Mouse (Mus musculus) c-Kit-positive CD71-positive TER-119-negative erythroid progenitor cells, embryonic 14.5 days (primary cell): Measurements from ENCODE around the gene Cyfip2.

Experiments used
- DNase-seq: peaks from one replicate; pipeline ENCODE4 v3.0.0-alpha.2; 2013; ENCODE audit warnings: low read depth

Gene Cyfip2

DNA sequence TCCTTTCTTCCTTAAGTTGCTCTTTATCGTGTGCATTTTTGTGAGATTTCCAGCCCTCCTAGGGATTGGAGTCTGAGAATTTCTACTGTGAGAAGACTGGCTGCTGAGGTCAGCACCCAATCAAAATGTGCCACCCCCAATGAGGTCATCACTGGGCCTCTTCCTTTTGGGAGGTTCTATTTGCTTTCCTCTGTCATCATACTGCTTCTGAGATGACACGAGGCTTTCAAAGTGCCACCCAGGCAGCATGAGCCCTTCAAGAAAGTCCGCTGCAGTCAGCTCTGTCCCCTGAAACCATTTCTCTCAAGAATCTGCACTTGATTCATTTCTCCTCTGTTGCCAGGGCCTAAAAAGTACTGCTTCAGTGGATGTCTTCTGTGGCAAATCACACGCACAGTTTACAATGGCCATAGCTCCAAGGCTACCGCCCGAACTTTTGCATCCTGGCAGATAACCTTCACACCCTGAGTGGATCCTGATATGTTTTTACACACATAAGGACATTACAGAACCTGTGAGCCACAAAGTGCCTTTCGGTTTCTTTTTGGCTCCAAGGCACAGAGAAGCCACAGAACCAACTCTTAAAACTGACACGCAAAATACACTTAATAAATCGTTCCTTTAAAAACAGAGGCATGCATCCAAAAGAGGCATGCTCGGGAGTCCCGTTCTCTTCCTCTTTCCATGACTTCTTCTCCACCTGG is 4.2 kb downstream of the Cyfip2 start:
- no peak for DNase-seq

DNA sequence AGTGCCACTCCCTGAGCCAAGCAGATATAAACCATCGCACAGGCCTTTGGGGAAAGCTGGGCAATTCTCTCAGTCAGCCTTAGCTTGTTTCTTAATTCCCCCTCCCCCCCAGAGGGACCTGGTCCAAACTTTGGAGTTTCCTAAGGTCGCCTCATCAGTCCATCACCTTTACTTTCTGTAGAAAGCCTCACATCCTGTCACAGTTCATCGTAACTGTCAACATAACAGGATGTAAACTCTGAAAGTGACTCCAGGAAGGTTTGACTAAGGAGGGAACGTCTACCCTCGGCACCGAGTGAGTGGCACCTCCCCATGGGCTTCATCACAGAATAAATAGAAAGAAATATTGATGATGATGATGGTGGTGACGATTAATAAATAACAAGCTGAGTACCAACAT is 4.9 kb downstream of the Cyfip2 start:
- DNase-seq: no peak

DNA sequence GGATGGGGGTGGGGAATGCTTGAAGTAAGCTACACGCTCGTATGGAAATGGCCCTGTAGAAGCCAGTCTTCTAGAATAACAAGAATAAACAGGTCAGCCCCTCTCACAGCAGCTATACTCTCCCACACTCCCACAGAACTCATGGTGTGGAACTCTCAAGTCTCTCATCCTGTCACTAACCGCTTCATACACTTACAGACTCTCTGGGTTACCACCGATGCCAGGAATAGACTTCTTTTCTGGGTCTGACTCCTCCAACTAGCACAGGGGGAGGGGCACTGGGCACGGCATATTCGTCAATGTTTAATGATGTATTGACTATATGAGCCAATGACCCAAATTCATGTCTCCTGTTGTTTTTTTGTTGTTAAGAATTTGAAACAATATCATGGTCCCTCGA is 5.9 kb downstream of the Cyfip2 start:
- no peak for DNase-seq

DNA sequence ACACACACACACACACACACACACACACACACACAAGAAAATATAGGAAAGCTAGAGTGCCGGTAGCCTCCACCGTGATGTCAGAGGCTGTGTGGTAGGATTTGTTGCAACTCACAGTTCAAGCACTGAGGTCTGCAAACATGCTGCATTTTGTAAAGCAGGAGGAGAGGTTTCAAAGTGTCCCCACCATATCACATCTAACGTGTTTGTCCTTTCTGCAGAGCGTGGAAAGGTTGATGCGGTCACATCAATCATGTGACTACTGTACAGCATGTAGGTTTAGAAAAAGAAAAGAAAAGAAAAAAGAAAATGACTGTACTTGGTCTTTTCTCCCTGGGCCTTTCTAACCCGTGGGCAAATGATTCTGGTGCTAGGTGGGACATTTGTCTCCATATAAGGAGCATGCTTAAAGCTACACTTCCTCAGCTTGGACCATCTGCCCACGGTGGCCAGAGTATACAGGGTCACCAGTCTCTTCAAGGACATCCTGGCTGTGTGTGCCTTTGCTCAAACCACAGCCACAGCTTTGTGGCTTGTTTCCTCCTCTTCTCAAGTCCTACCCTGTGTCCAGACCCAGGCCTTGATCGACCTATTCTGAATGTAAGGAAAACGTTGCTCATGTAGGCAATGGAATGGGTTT is 6.7 kb downstream of the Cyfip2 start:
- DNase-seq: no peak

DNA sequence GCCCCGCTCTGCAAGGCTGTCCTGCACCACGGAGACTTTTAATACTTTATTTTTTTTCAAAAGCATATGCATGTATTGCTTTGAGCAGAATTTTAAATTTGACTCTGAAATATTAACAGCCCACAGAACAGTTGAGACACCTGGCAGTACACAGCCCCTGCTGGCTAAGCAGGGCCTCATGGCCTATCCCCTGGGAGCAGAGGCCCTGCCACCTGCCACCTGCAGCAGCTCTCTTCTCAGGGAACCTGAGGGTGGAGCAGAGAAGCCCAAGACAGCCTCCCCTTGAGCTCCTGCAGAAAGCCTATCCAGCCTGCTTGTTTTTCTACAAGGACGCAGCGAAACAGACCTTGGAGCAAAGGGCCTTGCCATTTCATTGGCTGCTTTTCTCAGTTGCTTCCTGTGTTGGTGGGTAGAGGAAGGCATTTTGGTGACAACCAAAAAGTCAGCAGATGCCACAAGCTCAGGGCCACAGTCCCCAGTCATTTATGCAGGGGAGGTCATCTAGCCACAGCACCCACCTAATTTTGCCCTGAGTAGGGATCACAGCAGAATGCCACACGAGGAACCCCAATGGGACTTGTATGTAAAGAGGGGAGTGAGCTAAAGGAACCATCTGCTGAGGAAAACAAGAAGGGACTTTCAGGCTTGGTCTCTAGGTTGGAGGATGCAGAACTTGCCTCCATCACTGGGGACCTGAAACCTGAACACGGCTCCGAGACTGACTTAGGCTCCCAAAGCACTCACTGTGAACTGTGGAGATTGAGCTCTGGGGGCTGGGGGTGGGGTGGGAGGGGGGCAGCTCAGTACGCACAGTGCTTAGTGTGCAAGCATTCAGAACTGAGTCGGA is 7.6 kb downstream of the Cyfip2 start:
- DNase-seq: no peak

DNA sequence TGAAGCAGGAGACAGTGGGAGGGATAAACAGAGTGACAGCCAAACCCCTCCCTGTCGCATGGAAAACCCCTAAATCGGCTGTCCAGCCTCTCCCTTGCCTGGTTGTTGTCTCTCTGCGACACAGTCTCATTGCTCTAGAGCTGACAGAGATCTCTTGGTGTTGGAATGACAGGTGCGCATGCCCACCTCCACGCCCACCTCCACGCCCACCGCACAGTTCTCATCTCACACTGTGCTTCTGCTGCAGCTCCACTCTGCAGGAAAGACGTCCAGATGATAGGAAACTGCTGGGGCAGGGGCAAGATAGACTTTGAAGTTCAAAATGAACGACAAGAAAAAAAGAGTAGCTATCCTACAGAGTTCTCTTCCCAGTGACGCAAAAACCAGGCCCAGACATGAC is 8.6 kb downstream of the Cyfip2 start:
- no peak for DNase-seq

DNA sequence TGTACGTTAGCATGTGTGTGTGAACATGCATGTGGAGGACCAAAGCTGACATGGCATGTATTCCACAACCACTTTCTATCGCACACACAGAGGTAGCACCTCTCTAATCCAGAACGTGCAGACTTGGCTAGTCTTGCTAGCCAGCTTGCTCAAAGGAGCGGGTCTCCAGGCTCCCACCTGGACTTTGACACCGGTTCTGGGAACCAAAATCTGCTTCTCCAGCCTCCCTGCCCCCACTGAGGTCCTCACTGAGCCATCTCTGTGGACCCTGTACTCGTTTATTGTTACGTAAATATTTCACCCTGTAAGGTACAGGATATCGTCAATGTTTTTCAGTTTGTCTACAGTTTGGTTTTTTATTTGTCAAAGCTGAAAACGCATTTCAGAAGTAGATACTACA is 10.2 kb downstream of the Cyfip2 start:
- no peak for DNase-seq

DNA sequence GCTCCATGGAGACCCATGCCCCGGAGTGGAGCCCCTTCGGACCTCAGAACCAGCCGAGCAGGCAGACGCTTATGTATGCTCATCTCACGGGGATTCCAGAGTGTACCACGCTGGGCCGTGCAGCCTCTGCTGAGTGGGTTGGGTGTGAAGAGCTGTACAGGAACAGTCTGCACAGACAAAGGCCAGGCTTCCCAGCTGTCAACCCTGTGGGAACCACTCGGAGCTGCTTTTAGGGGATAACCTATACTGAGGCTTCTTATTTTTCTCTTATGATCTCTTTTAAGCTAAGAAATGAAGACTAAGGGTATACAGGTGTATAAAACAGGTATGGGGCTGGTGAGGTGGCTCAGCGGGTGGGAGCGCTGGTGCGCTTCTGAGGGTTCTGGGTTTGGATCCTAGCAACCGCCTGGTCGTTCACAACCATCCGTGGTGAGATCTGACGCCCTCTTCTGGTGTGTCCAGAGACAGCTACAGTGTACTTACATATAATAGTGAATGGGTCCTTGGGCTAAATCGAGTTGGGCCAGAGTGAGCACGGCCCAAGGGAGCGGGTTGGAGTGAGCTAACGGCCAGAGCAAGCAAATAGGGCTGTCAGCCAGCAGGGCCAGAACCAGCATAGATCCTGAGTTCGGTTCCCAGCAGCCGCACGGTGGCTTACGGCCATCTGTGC is 10.9 kb downstream of the Cyfip2 start:
- DNase-seq: no peak

DNA sequence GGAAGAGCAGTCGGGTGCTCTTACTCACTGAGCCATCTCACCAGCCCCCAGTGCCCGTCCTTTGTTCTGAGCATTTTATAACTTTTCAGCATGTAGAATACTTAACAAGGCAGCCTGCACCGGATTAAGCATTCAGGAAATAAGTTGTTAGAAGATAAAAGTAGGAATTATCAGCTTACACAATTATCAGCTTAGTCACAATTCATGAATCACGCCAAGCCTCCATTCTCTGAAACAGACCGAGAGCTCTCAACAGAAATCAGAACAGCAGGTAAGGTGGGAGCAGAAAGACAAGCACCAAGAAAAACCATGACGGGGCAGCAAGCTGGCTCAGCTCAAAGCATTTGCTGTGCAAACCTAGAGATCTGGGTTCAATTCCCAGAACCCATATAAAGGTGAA is 12.8 kb downstream of the Cyfip2 start:
- DNase-seq: no peak

DNA sequence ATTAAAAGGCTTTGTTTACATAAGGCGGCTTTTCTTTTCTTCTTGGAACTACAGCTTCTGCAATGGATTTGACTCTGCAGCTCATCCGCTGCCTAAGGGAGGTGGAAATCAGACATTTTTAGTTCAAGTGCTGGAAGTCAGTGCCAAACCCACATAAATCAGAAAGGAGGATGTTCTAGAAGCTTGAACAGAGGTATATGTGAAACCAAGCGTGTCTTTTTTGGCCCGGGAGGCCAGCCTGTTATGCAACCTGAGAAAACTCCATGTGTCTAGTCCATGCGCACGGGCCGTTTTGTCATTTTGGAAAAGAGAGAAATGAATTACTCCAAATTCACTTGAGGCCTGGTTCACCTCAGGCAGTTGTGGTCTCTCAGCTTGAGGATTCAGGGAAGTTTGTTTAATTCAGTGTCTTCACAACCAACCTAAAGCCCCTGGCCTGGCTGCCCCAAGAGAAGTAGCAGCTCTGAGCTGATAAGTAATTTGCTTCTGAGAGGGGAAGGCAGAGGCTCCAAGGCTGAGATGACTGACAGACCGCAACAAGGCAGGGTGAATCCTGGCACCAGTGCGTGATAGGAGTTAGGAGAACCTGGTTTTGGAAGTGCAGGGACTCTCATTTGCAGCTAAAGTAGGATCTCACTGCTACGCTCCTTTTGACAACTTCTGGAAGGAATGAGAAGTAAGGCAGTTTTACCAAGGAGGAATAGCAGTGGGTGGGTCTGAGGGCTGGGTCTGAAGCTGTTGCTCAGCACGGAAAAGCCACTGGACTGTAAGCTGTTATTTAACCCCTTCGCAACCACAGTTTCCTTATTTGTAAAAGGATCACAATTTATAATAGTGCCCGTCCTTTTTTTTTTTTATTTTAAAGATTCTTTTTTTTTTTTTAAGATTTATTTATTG is 13.5 kb downstream of the Cyfip2 start:
- DNase-seq: no peak

DNA sequence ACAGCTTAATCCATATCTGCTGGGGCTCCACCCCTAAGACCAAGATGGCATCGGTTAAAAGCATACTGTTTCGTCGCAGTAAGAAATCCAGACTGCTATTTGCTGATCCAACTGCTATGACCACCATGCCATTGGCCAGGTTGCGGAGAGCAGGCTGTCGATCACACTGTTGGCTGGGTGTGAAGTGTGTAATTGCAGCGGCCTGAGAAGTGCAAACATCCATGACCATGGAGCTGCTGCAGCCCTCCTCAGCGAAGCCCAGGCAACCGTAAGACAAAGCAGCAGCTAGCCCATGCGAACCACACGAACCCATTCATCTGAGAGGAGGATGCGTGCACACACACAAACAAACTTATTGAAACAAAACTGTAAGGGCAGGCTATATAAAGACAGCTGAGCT is 18.3 kb downstream of the Cyfip2 start:
- no peak for DNase-seq

DNA sequence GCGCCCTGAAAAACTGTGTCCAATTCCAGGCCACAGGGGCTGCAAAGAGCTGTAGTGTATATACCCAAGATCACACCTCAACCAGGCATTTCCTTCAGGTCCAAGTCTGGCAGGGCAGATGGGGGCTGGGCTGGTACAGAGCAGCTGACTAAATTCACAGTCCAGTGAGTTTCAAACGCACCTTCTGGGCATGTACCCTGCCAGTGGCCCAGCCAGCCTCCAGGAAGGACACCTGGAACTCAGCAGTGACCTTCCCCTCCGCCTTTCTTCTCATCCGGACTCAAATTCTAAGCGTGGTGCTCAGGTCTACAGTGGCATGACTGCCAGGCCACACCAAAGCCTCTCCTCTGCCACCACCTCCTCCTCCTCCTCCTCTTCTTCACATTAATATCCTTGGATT is 19.2 kb downstream of the Cyfip2 start:
- no peak for DNase-seq

DNA sequence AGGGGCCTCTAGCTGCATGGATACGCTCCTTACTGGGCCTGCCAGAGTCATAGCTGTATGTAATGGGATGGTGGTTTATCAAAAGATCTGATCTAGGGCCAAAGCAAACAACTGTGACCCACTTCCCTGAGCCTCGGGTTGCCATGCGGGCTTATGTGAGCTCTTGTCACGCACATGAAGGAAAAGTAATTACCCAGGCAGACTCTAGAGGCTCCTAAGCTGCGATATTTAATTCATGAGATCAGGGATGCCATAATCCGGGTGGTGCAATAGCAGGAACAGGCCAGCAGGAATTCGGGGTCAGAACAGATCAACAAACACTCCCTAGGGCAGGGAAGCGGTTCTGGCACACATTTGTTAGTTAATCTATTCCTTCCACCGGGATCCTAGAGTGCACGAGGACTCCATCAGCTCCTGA is 21.7 kb downstream of the Cyfip2 start:
- DNase-seq: no peak

DNA sequence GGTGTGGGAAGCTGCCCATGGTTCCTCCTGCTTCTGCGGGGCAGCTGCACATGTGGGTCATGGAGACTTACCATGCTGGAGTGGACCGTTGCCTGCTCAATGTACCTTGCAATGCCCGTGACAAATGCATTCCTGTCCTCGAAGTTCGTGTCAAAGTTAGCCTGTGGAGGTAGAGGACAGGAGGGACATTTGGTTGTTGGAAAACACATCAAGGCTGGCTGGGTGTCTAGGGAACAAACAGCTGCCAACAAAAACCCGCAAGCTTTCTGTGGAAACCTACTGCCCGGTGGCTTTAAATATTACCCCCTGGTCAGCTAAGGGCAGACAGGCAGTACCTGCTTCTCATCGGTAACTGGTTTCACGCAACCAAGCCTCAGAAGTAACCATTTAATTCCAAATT is 23.1 kb downstream of the Cyfip2 start:
- no peak for DNase-seq

DNA sequence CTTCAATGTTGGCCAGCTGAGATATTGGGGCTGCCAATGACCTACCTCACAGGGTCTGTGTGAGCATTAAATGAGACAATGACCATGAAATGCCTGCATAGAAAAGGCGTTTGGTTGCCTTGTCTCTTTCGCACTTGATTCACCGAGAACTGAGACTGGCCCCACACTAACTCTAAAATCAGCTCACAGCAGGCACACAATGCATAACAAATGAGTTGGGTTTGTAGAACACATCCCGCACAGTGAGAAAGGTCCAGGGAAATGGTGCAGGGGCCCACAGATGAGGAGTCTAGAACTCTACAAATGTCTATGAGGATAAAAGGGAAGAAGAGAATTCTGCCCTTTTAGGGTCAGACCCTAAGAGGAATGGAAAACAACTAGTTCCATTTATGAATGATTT is 23.6 kb downstream of the Cyfip2 start:
- DNase-seq: no peak

DNA sequence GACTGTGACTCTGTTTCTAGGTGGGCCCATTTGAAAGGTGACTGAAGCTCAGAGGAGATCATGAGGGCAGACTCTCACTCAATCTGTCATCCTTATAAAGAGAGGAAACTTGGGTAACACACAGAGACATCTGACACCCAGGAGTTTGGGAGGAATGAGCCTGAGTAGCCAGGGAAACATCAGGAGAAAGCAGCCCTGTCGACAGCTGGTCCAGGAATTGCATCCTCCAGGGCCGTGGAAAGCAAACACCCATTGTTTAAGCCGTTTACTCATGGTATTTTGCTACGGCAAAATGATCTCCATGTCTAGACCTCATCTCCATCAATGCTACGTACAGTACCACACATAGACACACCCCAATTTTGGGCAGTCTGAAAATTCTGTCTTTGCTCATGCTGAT is 24.6 kb downstream of the Cyfip2 start:
- DNase-seq: no peak

DNA sequence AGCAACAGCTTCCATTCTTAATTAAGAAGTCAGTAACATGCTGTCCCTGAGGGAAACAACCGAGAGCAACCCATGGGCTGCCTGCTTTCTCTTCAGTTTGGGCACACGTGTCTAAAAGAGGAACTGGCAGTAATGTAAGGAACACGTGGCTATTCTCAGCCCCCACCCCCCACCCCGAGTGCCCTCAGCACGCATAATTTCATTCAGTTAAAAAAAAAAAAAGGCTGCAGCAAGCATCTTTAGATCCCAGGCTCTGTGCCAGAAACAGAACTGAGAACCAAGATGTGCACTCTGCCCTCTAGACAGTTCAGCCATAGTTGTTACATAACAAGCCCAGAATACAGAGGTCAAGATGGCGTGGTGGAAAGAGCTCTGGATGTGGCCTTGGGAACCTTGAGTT is 25.9 kb downstream of the Cyfip2 start:
- no peak for DNase-seq

DNA sequence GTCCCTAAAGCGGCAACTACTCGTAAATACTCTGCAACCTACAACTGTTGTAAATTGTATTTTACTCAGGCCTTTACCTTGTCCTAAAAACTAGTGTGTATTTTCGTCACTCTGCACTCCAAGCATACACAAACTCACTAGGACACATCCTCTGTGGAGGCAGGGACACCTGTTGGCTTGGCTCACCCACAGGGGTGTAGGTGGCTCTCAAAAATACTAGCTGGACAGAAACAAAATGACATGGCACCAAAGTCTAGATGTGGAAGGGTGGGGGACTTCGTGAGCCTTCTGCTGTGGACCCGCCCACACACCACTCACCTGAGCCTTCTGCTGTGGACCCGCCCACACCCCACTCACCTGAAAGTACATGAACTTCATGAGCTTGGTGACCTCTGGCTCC is 28.9 kb downstream of the Cyfip2 start:
- no peak for DNase-seq

DNA sequence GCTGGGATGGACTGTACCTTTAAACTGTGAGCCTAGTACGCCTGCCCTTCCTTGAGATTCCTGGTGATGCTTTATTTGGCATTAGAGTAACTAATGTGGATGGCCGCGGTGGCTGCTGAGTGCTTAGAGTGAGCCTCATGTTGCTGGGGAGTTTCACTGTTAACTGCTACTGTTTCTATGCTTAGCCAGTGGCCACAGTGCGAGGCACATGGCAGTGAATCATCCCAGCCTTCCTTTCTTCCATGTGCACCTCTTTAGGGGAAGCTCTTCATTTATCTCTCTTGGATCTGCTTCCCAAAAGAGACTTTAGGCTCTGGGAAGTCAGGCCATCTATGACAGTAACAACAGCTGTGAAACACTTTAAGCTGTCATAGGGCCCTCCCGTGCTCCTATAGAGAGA is 30.0 kb downstream of the Cyfip2 start:
- no peak for DNase-seq

DNA sequence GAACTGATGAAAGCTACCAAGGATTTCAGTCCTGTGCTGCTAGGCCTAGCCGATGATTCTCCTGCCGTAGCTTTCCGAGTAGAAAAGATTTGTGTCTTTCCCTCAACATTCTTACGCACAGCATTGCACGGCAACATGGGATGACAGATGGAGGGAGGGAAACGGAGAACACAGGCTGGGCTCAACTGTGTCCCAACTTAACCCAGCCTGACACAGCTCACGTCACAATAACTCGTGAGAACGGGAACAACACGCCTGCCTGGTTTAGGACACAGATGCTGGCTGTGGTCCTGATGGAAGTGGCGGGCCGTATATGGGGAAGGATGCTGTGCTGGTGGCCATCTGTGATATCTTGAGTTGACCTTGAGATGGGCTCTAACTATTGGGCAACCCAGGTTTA is 34.0 kb downstream of the Cyfip2 start:
- DNase-seq: no peak

DNA sequence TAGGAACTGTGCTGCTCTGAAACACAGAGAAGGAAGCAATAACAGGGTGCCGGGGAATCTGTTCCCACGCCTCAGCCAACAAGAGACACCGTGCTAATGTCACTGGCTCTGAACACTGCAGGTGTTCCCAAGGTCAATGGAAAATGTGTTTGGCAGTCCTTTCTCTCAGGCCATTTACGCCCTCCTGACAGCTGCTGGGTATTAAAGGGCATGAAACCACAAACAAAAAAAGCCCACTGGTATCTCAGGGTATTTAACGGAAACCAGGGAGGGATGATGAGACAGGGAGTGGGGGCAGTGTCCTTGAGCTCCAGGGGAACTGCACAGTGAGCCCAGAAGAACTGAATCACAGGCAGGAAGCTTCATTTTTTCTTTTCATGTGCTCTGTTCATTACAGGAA is 34.5 kb downstream of the Cyfip2 start:
- DNase-seq: no peak

DNA sequence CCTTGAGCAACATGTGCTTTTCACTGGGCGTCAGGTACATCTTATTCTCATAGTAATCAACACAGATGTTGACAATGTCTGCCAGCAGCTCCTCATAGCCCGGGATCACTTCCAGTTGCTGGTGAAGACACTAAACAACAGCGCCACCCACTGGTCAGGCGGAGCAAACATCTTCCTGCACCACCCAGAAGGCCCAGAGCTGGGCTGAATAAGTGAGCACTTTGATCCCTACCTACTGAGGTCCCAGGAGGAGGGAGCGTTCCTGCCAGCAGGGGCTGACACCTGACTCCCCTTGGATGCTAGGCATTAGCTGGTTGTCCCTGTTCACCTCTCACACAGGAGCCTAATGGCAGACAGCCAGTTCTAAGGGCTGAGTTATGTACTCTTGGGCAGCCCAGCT is 35.9 kb downstream of the Cyfip2 start:
- peak; percentile 23 for DNase-seq
